Mouse (Mus musculus) C2C12 (cell line): ENCODE results near the gene Runx2. TPM values are rescaled to one million over a fixed set of nuclear protein-coding genes. Genes with fewer than 3 reads are reported as not detected.

ENCODE experiments used
- H3K27me3 ChIP-seq: one replicate; pipeline ENCODE4 v1.6.1; 2011; ENCODE audit not compliant: control insufficient read depth, insufficient read depth, insufficient read length
- H3K36me3 ChIP-seq: one replicate; pipeline ENCODE4 v1.6.1; 2011; ENCODE audit not compliant: control insufficient read depth, insufficient read depth
- H3K4me3 ChIP-seq: one replicate; pipeline ENCODE4 v1.5.1; 2011; ENCODE audit warnings: mild to moderate bottlenecking, control low read depth; ENCODE audit not compliant: poor library complexity, insufficient read depth, severe bottlenecking
- H3K79me2 ChIP-seq: one replicate; pipeline ENCODE4 v1.6.1; 2011; ENCODE audit not compliant: control insufficient read depth, insufficient read depth
- H3K79me3 ChIP-seq: one replicate; pipeline ENCODE4 v1.6.1; 2011; ENCODE audit warnings: low read depth, control low read depth
- H3ac ChIP-seq: one replicate; pipeline ENCODE3; 2011; ENCODE audit warnings: low read depth; ENCODE audit not compliant: control insufficient read depth, insufficient read length
- CEBPB ChIP-seq: IDR thresholded peaks from one replicate; pipeline ENCODE4 v1.6.1; 2011; ENCODE audit warnings: low read depth, mild to moderate bottlenecking, control low read depth, moderate library complexity
- CTCF ChIP-seq: IDR thresholded peaks from one replicate; pipeline ENCODE4 v1.5.1; 2011; ENCODE audit not compliant: control insufficient read depth, insufficient read depth, insufficient read length
- FOSL1 ChIP-seq: IDR thresholded peaks from one replicate; pipeline ENCODE4 v1.8.0; 2011; ENCODE audit warnings: mild to moderate bottlenecking, low read length; ENCODE audit not compliant: poor library complexity, insufficient read depth, severe bottlenecking
- MAX ChIP-seq: IDR thresholded peaks from one replicate; pipeline ENCODE4 v1.6.1; 2011; ENCODE audit warnings: mild to moderate bottlenecking, control low read depth
- MYOD1 ChIP-seq: IDR thresholded peaks from one replicate; pipeline ENCODE4 v1.6.1; 2011; ENCODE audit warnings: low read depth; ENCODE audit not compliant: control insufficient read depth, insufficient read length
- MYOG ChIP-seq: IDR thresholded peaks from one replicate; pipeline ENCODE4 v1.6.1; 2011; ENCODE audit not compliant: control insufficient read depth, insufficient read length; ENCODE audit errors: extremely low read depth
- USF1 ChIP-seq: IDR thresholded peaks from one replicate; pipeline ENCODE4 v1.6.1; 2011; ENCODE audit warnings: low read depth, mild to moderate bottlenecking, control low read depth, moderate library complexity
- polyA plus RNA-seq: library from polyadenylated mRNA; unstranded; fragments of >200 nt; fragmentation: generic; extraction: Trizol; gene quantifications from one replicate; pipeline ENCODE4 v1.2.1, GENCODE M21; 2012; ENCODE audit warnings: missing spikeins

The Runx2 gene
- polyA plus RNA-seq, 1 experiment: 16.6 TPM

- no peak overlapping the region for H3ac ChIP-seq
- peak overlapping the region; percentile 48 for H3K4me3 ChIP-seq
- peaks cover 43% of the 10 kb centered on the region for H3K79me2 ChIP-seq
- H3K36me3 ChIP-seq: peaks cover 5% of the 10 kb centered on the region
- no peak for TF ChIP-seq CEBPB
- no peak for TF ChIP-seq MAX
- no peak for TF ChIP-seq CTCF
- TF ChIP-seq MYOG: no peak
- TF ChIP-seq FOSL1: no peak
- TF ChIP-seq MYOD1: no peak
- no peak for TF ChIP-seq USF1
- peaks cover 13% of the 10 kb centered on the region for H3K79me3 ChIP-seq
- no peaks in the 10 kb centered on the region for H3K27me3 ChIP-seq
These were observed 36.5 kb downstream of the Runx2 start for GRCm38 (mm10) chr17:44778141-44778540.

GRCm38 (mm10) chr17:44777337-44777804, 37.2 kb downstream of the Runx2 start:
- peaks cover 13% of the 10 kb centered on the region for H3K79me3 ChIP-seq
- peak overlapping the region; percentile 48 for H3K4me3 ChIP-seq
- H3K36me3 ChIP-seq: peaks cover 5% of the 10 kb centered on the region
- peaks cover 43% of the 10 kb centered on the region for H3K79me2 ChIP-seq
- peak overlapping the region; percentile 84 for H3ac ChIP-seq
- no peak for TF ChIP-seq MYOD1
- no peak for TF ChIP-seq CTCF
- no peak for TF ChIP-seq USF1
- TF ChIP-seq MYOG: no peak
- no peak for TF ChIP-seq CEBPB
- no peak for TF ChIP-seq FOSL1
- no peaks in the 10 kb centered on the region for H3K27me3 ChIP-seq

- H3K36me3 ChIP-seq: peaks cover 5% of the 10 kb centered on the region
- peak within 1 kb of the TSS; percentile 84 for H3ac ChIP-seq
- TF ChIP-seq MYOD1 (no peak), FOSL1 (no peak), USF1 (peak; percentile 79), MAX (peak; percentile 98)
- peaks cover 43% of the 10 kb centered on the region for H3K79me2 ChIP-seq
- H3K27me3 ChIP-seq: no peaks in the 10 kb centered on the region
- H3K79me3 ChIP-seq: peaks cover 13% of the 10 kb centered on the region
- peak within 1 kb of the TSS; percentile 48 for H3K4me3 ChIP-seq
These were observed 37.8 kb downstream of the Runx2 start, which contains the start of gene Supt3 for GRCm38 (mm10) chr17:44776738-44777270. TSS of gene Supt3 (plus strand) at chr17:44777152.

GRCm38 (mm10) chr17:44772576-44772975, 42.0 kb downstream of the Runx2 start:
- Histone ChIP-seq H3ac (no peak overlapping the region), H3K79me2 (peaks cover 2% of the 10 kb centered on the region), H3K4me3 (no peak overlapping the region), H3K27me3 (no peaks in the 10 kb centered on the region), H3K36me3 (no peaks in the 10 kb centered on the region), H3K79me3 (peaks cover under 1% of the 10 kb centered on the region)
- TF ChIP-seq MAX: no peak

GRCm38 (mm10) chr17:44770871-44771270, 43.7 kb downstream of the Runx2 start:
- H3K79me3 ChIP-seq: no peaks in the 10 kb centered on the region
- H3K27me3 ChIP-seq: no peaks in the 10 kb centered on the region
- TF ChIP-seq MYOD1 (no peak), FOSL1 (peak; percentile 87)
- no peak overlapping the region for H3ac ChIP-seq
- H3K36me3 ChIP-seq: no peaks in the 10 kb centered on the region
- no peak overlapping the region for H3K4me3 ChIP-seq
- no peaks in the 10 kb centered on the region for H3K79me2 ChIP-seq

GRCm38 (mm10) chr17:44768522-44768921, 46.1 kb downstream of the Runx2 start:
- Histone ChIP-seq H3ac (no peak overlapping the region), H3K4me3 (no peak overlapping the region), H3K27me3 (no peaks in the 10 kb centered on the region), H3K79me2 (no peaks in the 10 kb centered on the region), H3K79me3 (no peaks in the 10 kb centered on the region), H3K36me3 (no peaks in the 10 kb centered on the region)
- TF ChIP-seq MYOG: no peak
- no peak for TF ChIP-seq MYOD1
- no peak for TF ChIP-seq USF1
- no peak for TF ChIP-seq FOSL1
- no peak for TF ChIP-seq CTCF
- TF ChIP-seq MAX: no peak
- no peak for TF ChIP-seq CEBPB
